Mouse (Mus musculus) MEL (cell line): ENCODE measurements around the gene Col23a1. TPM values are rescaled to one million over a fixed set of nuclear protein-coding genes. Genes with fewer than 3 reads are reported as not detected.

Source experiments
- DNase-seq: peaks from one replicate; pipeline ENCODE4 v3.0.0; 2011; ENCODE audit warnings: low read depth, low spot score
- H3K27ac ChIP-seq: 2 replicates; pipeline ENCODE4 v1.5.1; 2012; ENCODE audit warnings: low read depth, mild to moderate bottlenecking, control low read depth, low read length, moderate library complexity; ENCODE audit not compliant: control insufficient read depth
- H3K27me3 ChIP-seq, 2 experiments: fragments of 150-350 bp in 1 of 2; sonication (generic) in 1 of 2; 2 replicates each; pipeline ENCODE4 v1.6.1; 2012; ENCODE audit warnings: low read length in 2 of 2, mild to moderate bottlenecking in 2 of 2, improper control_type of control experiment in 1 of 2, moderate library complexity in 1 of 2; ENCODE audit not compliant: insufficient read depth in 2 of 2, control insufficient read depth in 1 of 2
- H3K36me3 ChIP-seq, 2 experiments: 2 replicates each; pipeline ENCODE4 v1.6.1; 2012 to 2014; ENCODE audit warnings: low read length in 2 of 2, improper control_type of control experiment in 1 of 2, inconsistent platforms in 1 of 2, mild to moderate bottlenecking in 1 of 2; ENCODE audit not compliant: insufficient read depth in 2 of 2, control insufficient read depth in 1 of 2
- H3K4me1 ChIP-seq, 2 experiments: fragments of 150-350 bp in 1 of 2; sonication (generic) in 1 of 2; 2 replicates each; pipeline ENCODE4 v1.6.1; 2012; ENCODE audit warnings: low read length in 2 of 2, improper control_type of control experiment in 1 of 2, mild to moderate bottlenecking in 1 of 2; ENCODE audit not compliant: insufficient read depth in 2 of 2, control insufficient read depth in 1 of 2
- H3K4me3 ChIP-seq, 2 experiments: fragments of 150-350 bp in 1 of 2; sonication (generic) in 1 of 2; 2 replicates each; pipeline ENCODE4 v1.5.1; 2012; ENCODE audit warnings: low read depth in 2 of 2, low read length in 2 of 2, mild to moderate bottlenecking in 2 of 2, moderate library complexity in 2 of 2, control low read depth in 1 of 2, improper control_type of control experiment in 1 of 2; ENCODE audit not compliant: control insufficient read depth in 1 of 2, insufficient read depth in 1 of 2
- H3K79me2 ChIP-seq: 2 replicates; pipeline ENCODE4 v1.6.1; 2012; ENCODE audit warnings: mild to moderate bottlenecking, low read length, moderate library complexity; ENCODE audit not compliant: control insufficient read depth, poor library complexity, insufficient read depth
- H3K9ac ChIP-seq: 2 replicates; pipeline ENCODE4 v1.6.1; 2012; ENCODE audit warnings: low read depth, mild to moderate bottlenecking, control low read depth, low read length, moderate library complexity; ENCODE audit not compliant: control insufficient read depth, poor library complexity, severe bottlenecking
- H3K9me3 ChIP-seq: fragments of 150-350 bp; sonication (generic); replicated peaks from 2 replicates; pipeline ENCODE4 v1.6.1; 2012; ENCODE audit warnings: mild to moderate bottlenecking, low read length, improper control_type of control experiment, moderate library complexity; ENCODE audit not compliant: insufficient read depth
- BHLHE40 ChIP-seq: IDR thresholded peaks from 2 replicates; pipeline ENCODE4 v1.6.1; 2012; ENCODE audit warnings: low read depth, mild to moderate bottlenecking, inconsistent platforms, low read length, improper control_type of control experiment, borderline replicate concordance
- CHD1 ChIP-seq: IDR thresholded peaks from 2 replicates; pipeline ENCODE4 v1.6.1; 2012; ENCODE audit warnings: low read depth, mild to moderate bottlenecking, inconsistent platforms, low read length, improper control_type of control experiment
- CHD2 ChIP-seq: IDR thresholded peaks from 2 replicates; pipeline ENCODE4 v1.6.1; 2011; ENCODE audit warnings: low read length, improper control_type of control experiment
- E2F4 ChIP-seq: IDR thresholded peaks from 2 replicates; pipeline ENCODE4 v1.6.1; 2011; ENCODE audit warnings: low read depth, low read length, improper control_type of control experiment, borderline replicate concordance
- ELF1 ChIP-seq: IDR thresholded peaks from 2 replicates; pipeline ENCODE4 v1.6.1; 2014; ENCODE audit warnings: low read depth, mild to moderate bottlenecking, inconsistent platforms, low read length, improper control_type of control experiment, moderate library complexity
- EP300 ChIP-seq, 2 experiments: IDR thresholded peaks; 2 replicates each; pipeline ENCODE4 v1.6.1; 2011; ENCODE audit warnings: improper control_type of control experiment in 2 of 2, low read length in 2 of 2, low read depth in 1 of 2, mild to moderate bottlenecking in 1 of 2
- HCFC1 ChIP-seq: IDR thresholded peaks from 2 replicates; pipeline ENCODE4 v1.6.1; 2012; ENCODE audit warnings: low read depth, mild to moderate bottlenecking, inconsistent platforms, low read length, improper control_type of control experiment, moderate library complexity
- JUND ChIP-seq: IDR thresholded peaks from 2 replicates; pipeline ENCODE4 v1.6.1; 2011; ENCODE audit warnings: low read depth, mild to moderate bottlenecking, improper control_type of control experiment, low read length
- KAT2A ChIP-seq: conservative IDR thresholded peaks from 2 replicates; pipeline ENCODE4 v1.6.1; 2012; ENCODE audit warnings: low read depth, low read length, improper control_type of control experiment, inconsistent platforms
- MAFK ChIP-seq: IDR thresholded peaks from 2 replicates; pipeline ENCODE4 v1.6.1; 2011; ENCODE audit warnings: low read depth, mild to moderate bottlenecking, low read length, improper control_type of control experiment, borderline replicate concordance
- MAZ ChIP-seq: IDR thresholded peaks from 2 replicates; pipeline ENCODE4 v1.6.1; 2012; ENCODE audit warnings: low read depth, mild to moderate bottlenecking, inconsistent platforms, low read length, improper control_type of control experiment
- MEF2A ChIP-seq: IDR thresholded peaks from 2 replicates; pipeline ENCODE4 v1.6.1; 2014; ENCODE audit warnings: low read depth, mild to moderate bottlenecking, inconsistent platforms, low read length, improper control_type of control experiment; ENCODE audit not compliant: poor library complexity, insufficient replicate concordance, severe bottlenecking; ENCODE audit errors: extremely low read depth
- MXI1 ChIP-seq: IDR thresholded peaks from 2 replicates; pipeline ENCODE4 v1.6.1; 2011; ENCODE audit warnings: mild to moderate bottlenecking, low read depth, low read length, improper control_type of control experiment
- MYB ChIP-seq: IDR thresholded peaks from 2 replicates; pipeline ENCODE4 v1.6.1; 2011; ENCODE audit warnings: mild to moderate bottlenecking, low read depth, low read length, improper control_type of control experiment
- MYC ChIP-seq: IDR thresholded peaks from 2 replicates; pipeline ENCODE4 v1.6.1; 2011; ENCODE audit warnings: low read depth, mild to moderate bottlenecking, low read length, improper control_type of control experiment, moderate library complexity
- POLR2A ChIP-seq, 2 experiments: IDR thresholded peaks; 2 replicates each; pipeline ENCODE4 v1.6.1; 2011 to 2012; ENCODE audit warnings: low read length in 2 of 2, mild to moderate bottlenecking in 2 of 2, control low read depth in 1 of 2, improper control_type of control experiment in 1 of 2, low read depth in 1 of 2, moderate library complexity in 1 of 2; ENCODE audit not compliant: control insufficient read depth in 1 of 2, insufficient read depth in 1 of 2, poor library complexity in 1 of 2
- POLR2AphosphoS2 ChIP-seq: IDR thresholded peaks from 2 replicates; pipeline ENCODE4 v1.6.1; 2011; ENCODE audit warnings: low read length, improper control_type of control experiment
- RCOR1 ChIP-seq: IDR thresholded peaks from 2 replicates; pipeline ENCODE4 v1.6.1; 2012; ENCODE audit warnings: low read depth, mild to moderate bottlenecking, inconsistent platforms, low read length, improper control_type of control experiment
- TAL1 ChIP-seq: IDR thresholded peaks from 2 replicates; pipeline ENCODE4 v1.6.1; 2012; ENCODE audit warnings: mild to moderate bottlenecking, inconsistent platforms, low read length, moderate library complexity, mixed read lengths
- TBP ChIP-seq: IDR thresholded peaks from 2 replicates; pipeline ENCODE4 v1.8.0; 2011; ENCODE audit warnings: low read depth, low read length, improper control_type of control experiment
- TCF12 ChIP-seq: IDR thresholded peaks from 2 replicates; pipeline ENCODE4 v1.6.1; 2014; ENCODE audit warnings: low read depth, mild to moderate bottlenecking, inconsistent platforms, low read length, improper control_type of control experiment, moderate library complexity
- USF2 ChIP-seq, 2 experiments: IDR thresholded peaks; 2 replicates each; pipeline ENCODE4 v1.6.1; 2011 to 2012; ENCODE audit warnings: improper control_type of control experiment in 2 of 2, low read length in 2 of 2, borderline replicate concordance in 1 of 2, inconsistent platforms in 1 of 2, low read depth in 1 of 2, mild to moderate bottlenecking in 1 of 2; ENCODE audit not compliant: insufficient read depth in 1 of 2
- ZKSCAN1 ChIP-seq: IDR thresholded peaks from 2 replicates; pipeline ENCODE4 v1.6.1; 2012; ENCODE audit warnings: low read depth, mild to moderate bottlenecking, inconsistent platforms, low read length, improper control_type of control experiment, moderate library complexity
- polyA plus RNA-seq, 2 experiments: library from polyadenylated mRNA; stranded (reverse) in 1 of 2; unstranded in 1 of 2; fragments of >175 nt in 1 of 2; fragments of >200 nt in 1 of 2; gene quantifications; 2 replicates each; pipeline versions ENCODE4 v1.2.1 to v1.2.4; 2012; ENCODE audit warnings: low replicate concordance in 2 of 2, low read depth in 1 of 2; ENCODE audit not compliant: insufficient read length in 2 of 2, insufficient read depth in 1 of 2, missing spikeins in 1 of 2
- total RNA-seq: library from RNA; depleted of rRNA; stranded (reverse); fragments of 300-350 nt; gene quantifications from 2 replicates; pipeline ENCODE4 v1.2.3, GENCODE M21; 2012

The Col23a1 gene
- total and polyA plus RNA-seq, 3 experiments, result under 0.01 to 0.03 TPM; not detected in 1

DNA sequence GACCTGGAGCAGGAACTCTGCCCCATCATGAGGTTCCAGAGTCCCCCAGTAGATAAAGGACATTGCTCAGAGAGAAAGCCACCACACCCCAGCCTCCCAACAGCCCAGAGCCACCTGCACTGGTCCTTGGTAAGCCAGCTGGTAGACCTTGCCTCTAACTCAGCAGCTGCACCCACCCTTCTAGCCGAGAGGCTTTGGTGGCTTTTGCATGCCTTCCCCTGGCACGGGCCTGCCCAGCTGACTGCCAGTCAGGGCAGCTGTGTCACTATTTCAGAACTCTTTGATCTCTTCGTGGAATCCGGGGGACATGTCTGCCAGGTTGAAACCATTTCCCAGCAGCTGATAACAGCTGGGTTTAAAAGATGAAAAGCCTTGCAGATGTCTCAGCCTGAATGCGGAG is 204.5 kb downstream of the Col23a1 start:
- Histone ChIP-seq H3K27ac (no peak overlapping the region), H3K36me3 (no peaks in the 10 kb centered on the region), H3K4me3 (no peak overlapping the region), H3K79me2 (no peaks in the 10 kb centered on the region), H3K4me1 (no peaks in the 10 kb centered on the region), H3K9me3 (no peaks in the 10 kb centered on the region), H3K27me3 (no peaks in the 10 kb centered on the region), H3K9ac (no peak overlapping the region)
- DNase-seq, result no peak
- TF ChIP-seq TCF12, result no peak
- TF ChIP-seq CHD1, result no peak
- TF ChIP-seq RCOR1, result no peak
- TF ChIP-seq TAL1, result no peak
- no peak for TF ChIP-seq MAZ
- TF ChIP-seq E2F4, result no peak
- TF ChIP-seq TBP, result no peak
- TF ChIP-seq MAFK, result no peak
- TF ChIP-seq MYC, result no peak
- no peak for TF ChIP-seq BHLHE40
- TF ChIP-seq MEF2A, result no peak
- TF ChIP-seq ZKSCAN1, result no peak
- no peak for TF ChIP-seq CHD2
- TF ChIP-seq ELF1, result no peak
- TF ChIP-seq POLR2AphosphoS2, result no peak
- no peak for TF ChIP-seq EP300 (IDR thresholded peaks at IDR 0.05; ENCODE audit: low read depth in 1 of 2, low read length in 2 of 2)

DNA sequence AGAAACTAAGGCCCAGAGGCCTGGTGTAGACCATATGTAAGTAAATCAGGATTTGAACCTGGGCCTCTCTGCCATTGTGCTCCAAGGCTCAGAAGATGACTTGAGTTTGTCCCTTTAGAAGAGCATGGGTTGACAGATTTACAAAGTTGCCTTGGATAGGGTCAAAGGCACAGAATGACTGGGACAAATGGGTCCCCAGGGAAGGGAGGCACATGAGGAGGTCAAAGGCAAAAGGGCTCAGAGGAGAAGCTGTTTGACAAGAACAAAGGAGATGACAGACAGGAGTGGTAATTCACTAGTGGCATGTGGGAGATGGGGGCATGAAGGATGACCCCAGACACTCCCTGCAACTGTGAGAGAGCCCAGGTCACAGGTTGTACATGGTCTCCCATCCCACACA is 210.1 kb downstream of the Col23a1 start:
- no peak for DNase-seq
- no peaks in the 10 kb centered on the region for H3K36me3 ChIP-seq
- no peak overlapping the region for H3K27ac ChIP-seq
- no peaks in the 10 kb centered on the region for H3K4me1 ChIP-seq
- H3K27me3 ChIP-seq, result no peaks in the 10 kb centered on the region
- no peaks in the 10 kb centered on the region for H3K79me2 ChIP-seq
- TF ChIP-seq POLR2A (IDR thresholded peaks at IDR 0.05; ENCODE audit: control insufficient read depth in 1 of 2, insufficient read depth in 1 of 2, low read depth in 1 of 2, low read length in 2 of 2, poor library complexity in 1 of 2) (no peak), HCFC1 (no peak), TBP (no peak), MYB (no peak), KAT2A (no peak), MXI1 (no peak), TAL1 (no peak), JUND (no peak), EP300 (IDR thresholded peaks at IDR 0.05; ENCODE audit: low read depth in 1 of 2, low read length in 2 of 2) (no peak), USF2 (IDR thresholded peaks at IDR 0.05; ENCODE audit: borderline replicate concordance in 1 of 2, insufficient read depth in 1 of 2, low read depth in 1 of 2, low read length in 2 of 2) (no peak)
- H3K9ac ChIP-seq, result no peak overlapping the region
- H3K4me3 ChIP-seq, result no peak overlapping the region
- H3K9me3 ChIP-seq, result no peaks in the 10 kb centered on the region
